Mouse (Mus musculus): Measurements from ENCODE around the gene Pdcl2.

GRCm38 (mm10) chr5:76340931-76341330 lies 10.0 kb upstream of the Pdcl2 start:
- TF ChIP-seq GATA1 (IDR thresholded peaks at IDR 0.05; ENCODE audit: borderline replicate concordance, low read length): no peak
- TF ChIP-seq CTCF (IDR thresholded peaks at IDR 0.05; ENCODE audit: low read depth, low read length): no peak
- TF ChIP-seq POLR2AphosphoS5 (IDR thresholded peaks at IDR 0.05; ENCODE audit: insufficient replicate concordance, low read depth, low read length): no peak
- TF ChIP-seq TAL1 (conservative IDR thresholded peaks at IDR 0.05; ENCODE audit: low read depth, low read length): no peak
